37 mouse cellular contexts compared by ENCODE assay signal in the genomic region with DNA sequence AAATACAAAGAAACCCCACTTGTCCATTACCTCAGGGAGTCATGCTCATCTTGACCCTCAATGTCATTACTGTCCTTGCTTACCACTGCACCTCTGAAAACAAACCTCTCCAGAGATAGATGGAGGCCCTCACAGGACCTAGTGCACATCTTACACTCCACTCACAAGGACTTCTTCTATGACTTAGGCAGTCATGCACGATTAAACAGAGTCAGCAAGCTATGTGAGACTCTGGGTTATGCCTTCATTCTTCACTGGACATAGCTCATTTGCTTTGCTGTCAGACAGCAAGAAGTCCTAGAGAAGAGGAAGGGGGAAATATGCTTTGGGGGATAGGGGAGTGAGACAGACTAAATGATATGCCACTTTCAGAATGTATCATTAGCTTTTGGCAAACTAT. TPM values are rescaled to one million over a fixed set of nuclear protein-coding genes. Genes with fewer than 3 reads are reported as not detected.
"Had no signal": no experiment of that assay in that cellular context is flagged by ENCODE, and none has a peak within 500 bp of the region (broad histone marks: within the 10 kb centered on the region; RNA-seq: fewer than 3 reads in every experiment).

No protein-coding gene starts in this region.

- H3K9me3 ChIP-seq: limb, embryonic 10.5 days; limb, embryonic 12.5 days; limb, embryonic 13.5 days; limb, embryonic 15.5 days; liver, embryonic 12.5 days; liver, embryonic 13.5 days; liver, embryonic 15.5 days; lung, embryonic 15.5 days; megakaryocyte, embryonic 14.5 days; midbrain, embryonic 10.5 days; midbrain, embryonic 12.5 days; midbrain, embryonic 13.5 days; midbrain, embryonic 15.5 days; neural tube, embryonic 12.5 days had no signal

- H3K4me3 ChIP-seq: limb, embryonic 10.5 days; limb, embryonic 12.5 days; limb, embryonic 13.5 days; limb, embryonic 15.5 days; liver, embryonic 12.5 days; liver, embryonic 13.5 days; liver, embryonic 15.5 days; lung, embryonic 15.5 days; megakaryocyte, embryonic 14.5 days; midbrain, embryonic 10.5 days; midbrain, embryonic 12.5 days; midbrain, embryonic 13.5 days; midbrain, embryonic 15.5 days; myocyte; neural tube, embryonic 12.5 days had no signal

- DNase-seq: left cerebral cortex, postnatal 4 days; liver; liver, embryonic 13.5 days; liver, postnatal 0 days; lung, adult 18-20 months; lung, adult 2 months; lung, embryonic 14.5 days; lung, postnatal 10 days; lung, postnatal 14 days; lung, postnatal 36 days; lung, postnatal 4 days; midbrain, embryonic 14.5 days had no signal

- H3K9ac ChIP-seq: limb, embryonic 12.5 days; limb, embryonic 13.5 days; limb, embryonic 15.5 days; liver, embryonic 12.5 days; liver, embryonic 13.5 days; liver, embryonic 14.5 days; liver, embryonic 15.5 days; liver, postnatal 0 days; lung, embryonic 14.5 days; lung, embryonic 15.5 days; midbrain, embryonic 12.5 days; midbrain, embryonic 13.5 days; midbrain, embryonic 15.5 days; neural tube, embryonic 12.5 days had no signal

- H3K27me3 ChIP-seq: limb, embryonic 12.5 days; limb, embryonic 15.5 days; liver, embryonic 12.5 days; liver, embryonic 13.5 days; liver, embryonic 15.5 days; lung, embryonic 15.5 days; megakaryocyte, embryonic 14.5 days; midbrain, embryonic 12.5 days; midbrain, embryonic 13.5 days; midbrain, embryonic 15.5 days; neural tube, embryonic 12.5 days had no signal

- H3K4me1 ChIP-seq: limb, embryonic 10.5 days; limb, embryonic 12.5 days; limb, embryonic 13.5 days; limb, embryonic 15.5 days; liver, embryonic 12.5 days; liver, embryonic 13.5 days; liver, embryonic 15.5 days; lung, embryonic 15.5 days; megakaryocyte, embryonic 14.5 days; midbrain, embryonic 10.5 days; midbrain, embryonic 12.5 days; midbrain, embryonic 13.5 days; midbrain, embryonic 15.5 days; neural tube, embryonic 12.5 days had no signal

- H3K36me3 ChIP-seq: limb, embryonic 10.5 days; limb, embryonic 12.5 days; limb, embryonic 13.5 days; limb, embryonic 15.5 days; liver, embryonic 12.5 days; liver, embryonic 13.5 days; liver, embryonic 15.5 days; lung, embryonic 15.5 days; midbrain, embryonic 10.5 days; midbrain, embryonic 12.5 days; midbrain, embryonic 13.5 days; midbrain, embryonic 15.5 days; neural tube, embryonic 12.5 days had no signal

- ATAC-seq: liver, embryonic 12.5 days; liver, postnatal 0 days; lung, postnatal 0 days; midbrain, embryonic 13.5 days; midbrain, embryonic 15.5 days; midbrain, embryonic 16.5 days had no signal

- H3K27ac ChIP-seq: limb, embryonic 10.5 days; limb, embryonic 12.5 days; limb, embryonic 13.5 days; limb, embryonic 15.5 days; liver, embryonic 12.5 days; liver, embryonic 13.5 days; liver, embryonic 14.5 days; liver, embryonic 15.5 days; lung, embryonic 15.5 days; macrophage; midbrain, embryonic 10.5 days; midbrain, embryonic 12.5 days; midbrain, embryonic 13.5 days; midbrain, embryonic 15.5 days; neural tube, embryonic 12.5 days had no signal

- H3K4me2 ChIP-seq: limb, embryonic 12.5 days; limb, embryonic 13.5 days; limb, embryonic 15.5 days; liver, embryonic 11.5 days; liver, embryonic 12.5 days; liver, embryonic 13.5 days; liver, embryonic 15.5 days; lung, embryonic 14.5 days; lung, embryonic 15.5 days; midbrain, embryonic 11.5 days; midbrain, embryonic 12.5 days; midbrain, embryonic 13.5 days; midbrain, embryonic 15.5 days; neural tube, embryonic 12.5 days had no signal

RNA-seq across cellular contexts. Expression of a gene that starts 59.5 kb away (rescaled TPM):
- total RNA-seq: megakaryocyte progenitor cell, adult 5-6 weeks; megakaryocyte, adult 5-6 weeks; megakaryocyte-erythroid progenitor cell, adult 5-6 weeks; monocyte, adult 5-6 weeks had no signal
- polyA plus RNA-seq: liver, adult 2 months; macrophage had no signal
